Mouse (Mus musculus) hindbrain, embryonic 10.5 days (tissue): Measurements from ENCODE around the gene Ubqln4. TPM values are rescaled to one million over a fixed set of nuclear protein-coding genes. Genes with fewer than 3 reads are reported as not detected.
A peak's percentile ranks its signal among the peaks of the same experiment; 100 is the strongest.

Experiments
- DNase-seq: peaks from one replicate; pipeline ENCODE4 v3.0.0-alpha.2; 2017; ENCODE audit warnings: low spot score
- H3K27ac ChIP-seq: fragments of 300-500 bp; sonication (generic); 2 replicates; pipeline ENCODE4 v1.5.1; 2016; ENCODE audit warnings: mild to moderate bottlenecking, moderate library complexity
- H3K27me3 ChIP-seq: fragments of 300-500 bp; sonication (generic); 2 replicates; pipeline ENCODE4 v1.6.1; 2016; ENCODE audit warnings: mild to moderate bottlenecking; ENCODE audit not compliant: poor library complexity, insufficient read depth, severe bottlenecking
- H3K36me3 ChIP-seq: fragments of 300-500 bp; sonication (generic); 2 replicates; pipeline ENCODE4 v1.6.1; 2016; ENCODE audit warnings: mild to moderate bottlenecking, moderate library complexity
- H3K4me1 ChIP-seq: fragments of 300-500 bp; sonication (generic); replicated peaks from 2 replicates; pipeline ENCODE4 v1.6.1; 2016; ENCODE audit warnings: mild to moderate bottlenecking
- H3K4me3 ChIP-seq: fragments of 300-500 bp; sonication (generic); 2 replicates; pipeline ENCODE4 v1.5.1; 2016; ENCODE audit warnings: mild to moderate bottlenecking, moderate library complexity
- H3K9me3 ChIP-seq: fragments of 300-500 bp; sonication (generic); 2 replicates; pipeline ENCODE4 v1.6.1; 2016; ENCODE audit warnings: mild to moderate bottlenecking, moderate library complexity
- WGBS: fragments of 180-500 bp; shearing (Covaris S2); methylation state at CpG from one replicate; pipeline ENCODE4 v1.1.7; 2016; 5-methylcytosine and 5-hydroxymethylcytosine counted together
- polyA plus RNA-seq: library from polyadenylated mRNA; unstranded; fragments of >200 nt; fragmentation: Nextera tagmentation; extraction: Ambion mirVana; gene quantifications from 2 replicates; pipeline ENCODE4 v1.2.1, GENCODE M21; 2016

Ubqln4 gene
- 69.0 and 72.5 TPM in 2 replicates for polyA plus RNA-seq

GRCm38 (mm10) chr3:88553525-88553879 is at the start of gene Ubqln4:
TSS of gene Ubqln4 (plus strand) at chr3:88553758.
- under 1% methylated on average over 35 of the region's 37 CpGs for WGBS
- Histone ChIP-seq H3K27ac (peak within 1 kb of the TSS; percentile 98), H3K9me3 (no peaks in the 10 kb centered on the region), H3K4me3 (peak within 1 kb of the TSS; percentile 93), H3K27me3 (no peaks in the 10 kb centered on the region), H3K4me1 (peaks cover 45% of the 10 kb centered on the region), H3K36me3 (peaks cover 35% of the 10 kb centered on the region)
- peak; percentile 93 for DNase-seq

GRCm38 (mm10) chr3:88503881-88504746 is 49.4 kb upstream of the Ubqln4 start:
- Histone ChIP-seq H3K36me3 (no peaks in the 10 kb centered on the region), H3K4me1 (peaks cover 54% of the 10 kb centered on the region), H3K27ac (no peak overlapping the region), H3K27me3 (peaks cover 53% of the 10 kb centered on the region), H3K4me3 (0 out of 2 replicates have a peak overlapping the region, but pooled peaks have one; percentile 76), H3K9me3 (no peaks in the 10 kb centered on the region)
- 46% methylated on average over 8 of the region's 8 CpGs for WGBS
- DNase-seq, result no peak

- H3K36me3 ChIP-seq, result no peaks in the 10 kb centered on the region
- H3K4me3 ChIP-seq, result no peak overlapping the region
- H3K9me3 ChIP-seq, result no peaks in the 10 kb centered on the region
- WGBS, result 65% methylated on average over 6 of the region's 6 CpGs
- 0 out of 2 replicates have a peak overlapping the region, but pooled peaks have one; percentile 13 for H3K27ac ChIP-seq
- H3K4me1 ChIP-seq, result peaks cover 61% of the 10 kb centered on the region
- H3K27me3 ChIP-seq, result peaks cover 50% of the 10 kb centered on the region
- DNase-seq, result no peak
Observed at GRCm38 (mm10) chr3:88505081-88505480, 48.5 kb upstream of the Ubqln4 start.

GRCm38 (mm10) chr3:88505765-88506164 is 47.8 kb upstream of the Ubqln4 start:
- Histone ChIP-seq H3K4me3 (no peak overlapping the region), H3K27me3 (peaks cover 45% of the 10 kb centered on the region), H3K4me1 (peaks cover 63% of the 10 kb centered on the region), H3K36me3 (no peaks in the 10 kb centered on the region), H3K27ac (0 out of 2 replicates have a peak overlapping the region, but pooled peaks have one; percentile 13), H3K9me3 (no peaks in the 10 kb centered on the region)
- 51% methylated on average over 7 of the region's 7 CpGs for WGBS
- no peak for DNase-seq

GRCm38 (mm10) chr3:88509250-88509649 is 44.3 kb upstream of the Ubqln4 start:
- Histone ChIP-seq H3K36me3 (no peaks in the 10 kb centered on the region), H3K9me3 (no peaks in the 10 kb centered on the region), H3K4me1 (peaks cover 60% of the 10 kb centered on the region), H3K27ac (peak overlapping the region; percentile 87), H3K27me3 (peaks cover 10% of the 10 kb centered on the region), H3K4me3 (peak overlapping the region; percentile 54)
- WGBS, result 77% methylated on average over 3 of the region's 3 CpGs
- no peak for DNase-seq

- Histone ChIP-seq H3K27me3 (peaks cover 6% of the 10 kb centered on the region), H3K27ac (peak within 1 kb of the TSS; percentile 87), H3K36me3 (no peaks in the 10 kb centered on the region), H3K4me1 (peaks cover 58% of the 10 kb centered on the region), H3K4me3 (peak within 1 kb of the TSS; percentile 54), H3K9me3 (no peaks in the 10 kb centered on the region)
- peak; percentile 92 for DNase-seq
- under 1% methylated on average over 31 of the region's 31 CpGs for WGBS
Observed at GRCm38 (mm10) chr3:88509692-88510420, 43.7 kb upstream of the Ubqln4 start, which contains the start of gene Lmna. TSS of gene Lmna (minus strand) at chr3:88509956.

- peak overlapping the region; percentile 54 for H3K4me3 ChIP-seq
- WGBS, result 58% methylated on average over 13 of the region's 13 CpGs
- DNase-seq, result no peak
- H3K9me3 ChIP-seq, result no peaks in the 10 kb centered on the region
- peaks cover 52% of the 10 kb centered on the region for H3K4me1 ChIP-seq
- H3K27ac ChIP-seq, result peak overlapping the region; percentile 87
- no peaks in the 10 kb centered on the region for H3K36me3 ChIP-seq
- peaks cover 3% of the 10 kb centered on the region for H3K27me3 ChIP-seq
Observed at GRCm38 (mm10) chr3:88510421-88511289, 42.9 kb upstream of the Ubqln4 start.

- Histone ChIP-seq H3K27me3 (peaks cover 3% of the 10 kb centered on the region), H3K4me1 (peaks cover 51% of the 10 kb centered on the region), H3K36me3 (no peaks in the 10 kb centered on the region), H3K9me3 (no peaks in the 10 kb centered on the region), H3K4me3 (no peak overlapping the region), H3K27ac (peak overlapping the region; percentile 71)
- 63% methylated on average over 4 of the region's 4 CpGs for WGBS
- no peak for DNase-seq
Observed at GRCm38 (mm10) chr3:88511559-88511958, 42.0 kb upstream of the Ubqln4 start.

GRCm38 (mm10) chr3:88512141-88512895 is 41.2 kb upstream of the Ubqln4 start:
- peak overlapping the region; percentile 5; the same call in 1 of the 2 replicates for H3K4me3 ChIP-seq
- no peaks in the 10 kb centered on the region for H3K36me3 ChIP-seq
- peaks cover 3% of the 10 kb centered on the region for H3K27me3 ChIP-seq
- WGBS, result 37% methylated on average over 6 of the region's 6 CpGs
- H3K27ac ChIP-seq, result peak overlapping the region; percentile 71
- peaks cover 44% of the 10 kb centered on the region for H3K4me1 ChIP-seq
- DNase-seq, result no peak
- H3K9me3 ChIP-seq, result no peaks in the 10 kb centered on the region

GRCm38 (mm10) chr3:88512896-88513545 is 40.5 kb upstream of the Ubqln4 start:
- Histone ChIP-seq H3K36me3 (no peaks in the 10 kb centered on the region), H3K27me3 (peaks cover 2% of the 10 kb centered on the region; the same call in 1 of the 2 replicates), H3K27ac (peak overlapping the region; percentile 71), H3K4me3 (peak overlapping the region; percentile 5; the same call in 1 of the 2 replicates), H3K4me1 (peaks cover 44% of the 10 kb centered on the region), H3K9me3 (no peaks in the 10 kb centered on the region)
- no peak for DNase-seq
- 47% methylated on average over 15 of the region's 15 CpGs for WGBS

- 84% methylated on average over 7 of the region's 7 CpGs for WGBS
- peaks cover 44% of the 10 kb centered on the region for H3K4me1 ChIP-seq
- peak overlapping the region; percentile 71 for H3K27ac ChIP-seq
- H3K4me3 ChIP-seq, result no peak overlapping the region
- no peaks in the 10 kb centered on the region; the same call in 1 of the 2 replicates for H3K27me3 ChIP-seq
- DNase-seq, result no peak
- no peaks in the 10 kb centered on the region for H3K36me3 ChIP-seq
- H3K9me3 ChIP-seq, result no peaks in the 10 kb centered on the region
Observed at GRCm38 (mm10) chr3:88513546-88514115, 39.9 kb upstream of the Ubqln4 start.
